Mouse (Mus musculus): Measurements from ENCODE around the gene Dsp. TPM values are rescaled to one million over a fixed set of nuclear protein-coding genes. Genes with fewer than 3 reads are reported as not detected.

Dsp gene
- polyA plus RNA-seq, 2 experiments, result 24.9 to 50.1 TPM

GRCm38 (mm10) chr13:38170707-38171144, 19.6 kb downstream of the Dsp start:
- no peaks in the 10 kb centered on the region for H3K36me3 ChIP-seq (ENCODE audit: control insufficient read depth, insufficient read depth, low read length)
- H3K4me2 ChIP-seq (replicated peaks; ENCODE audit: low read depth, low read length, severe bottlenecking), result no peak overlapping the region
- H3K9ac ChIP-seq (ENCODE audit: low read depth, low read length, severe bottlenecking), result no peak overlapping the region
- H3K9me3 ChIP-seq (ENCODE audit: control insufficient read depth, low read length), result no peaks in the 10 kb centered on the region
- no peaks in the 10 kb centered on the region for H3K4me1 ChIP-seq (ENCODE audit: control insufficient read depth, insufficient read depth, low read length)
- H3K4me3 ChIP-seq (replicated peaks; ENCODE audit: low read length), result no peak overlapping the region
- ATAC-seq (ENCODE audit: low FRiP score, low read depth) (no peak), DNase-seq (ENCODE audit: low spot score) (no peak)
- 58% methylated on average over 4 of the region's 4 CpGs for WGBS
- H3K27me3 ChIP-seq (ENCODE audit: control insufficient read depth, insufficient read depth, low read length), result no peaks in the 10 kb centered on the region
- H3K27ac ChIP-seq (replicated peaks; ENCODE audit: low read depth, low read length), result no peak overlapping the region
- TF ChIP-seq POLR2A (IDR thresholded peaks at IDR 0.05; ENCODE audit: borderline replicate concordance, extremely low read depth, insufficient read depth, insufficient read length), result no peak

GRCm38 (mm10) chr13:38193406-38193805, 42.3 kb downstream of the Dsp start:
- no peak overlapping the region for H3K27ac ChIP-seq (replicated peaks; ENCODE audit: low read depth, low read length)
- TF ChIP-seq POLR2A (IDR thresholded peaks at IDR 0.05; ENCODE audit: borderline replicate concordance, extremely low read depth, insufficient read depth, insufficient read length), result no peak
- WGBS, result 74% methylated on average over 10 of the region's 10 CpGs
- no peak overlapping the region for H3K4me2 ChIP-seq (replicated peaks; ENCODE audit: low read depth, low read length, severe bottlenecking)
- no peaks in the 10 kb centered on the region for H3K27me3 ChIP-seq (ENCODE audit: control insufficient read depth, insufficient read depth, low read length)
- H3K4me1 ChIP-seq (ENCODE audit: control insufficient read depth, insufficient read depth, low read length), result no peaks in the 10 kb centered on the region
- DNase-seq (ENCODE audit: low spot score) (no peak), ATAC-seq (ENCODE audit: low FRiP score, low read depth) (no peak)
- H3K9ac ChIP-seq (ENCODE audit: low read depth, low read length, severe bottlenecking), result no peak overlapping the region
- no peak overlapping the region for H3K4me3 ChIP-seq (replicated peaks; ENCODE audit: low read length)
- H3K9me3 ChIP-seq (ENCODE audit: control insufficient read depth, low read length), result peaks cover 16% of the 10 kb centered on the region; the same call in 1 of the 2 replicates
- H3K36me3 ChIP-seq (ENCODE audit: control insufficient read depth, insufficient read depth, low read length), result no peaks in the 10 kb centered on the region

GRCm38 (mm10) chr13:38201413-38201812, 50.3 kb downstream of the Dsp start:
- ATAC-seq (ENCODE audit: low FRiP score, low read depth) (no peak), DNase-seq (ENCODE audit: low spot score) (no peak)
- Histone ChIP-seq H3K36me3 (ENCODE audit: control insufficient read depth, insufficient read depth, low read length) (no peaks in the 10 kb centered on the region), H3K4me3 (replicated peaks; ENCODE audit: low read length) (no peak overlapping the region), H3K27ac (replicated peaks; ENCODE audit: low read depth, low read length) (no peak overlapping the region), H3K9me3 (ENCODE audit: control insufficient read depth, low read length) (peaks cover 5% of the 10 kb centered on the region; the same call in 1 of the 2 replicates), H3K27me3 (ENCODE audit: control insufficient read depth, insufficient read depth, low read length) (no peaks in the 10 kb centered on the region), H3K4me1 (ENCODE audit: control insufficient read depth, insufficient read depth, low read length) (peaks cover 7% of the 10 kb centered on the region), H3K9ac (ENCODE audit: low read depth, low read length, severe bottlenecking) (no peak overlapping the region), H3K4me2 (replicated peaks; ENCODE audit: low read depth, low read length, severe bottlenecking) (no peak overlapping the region)
- WGBS, result 76% methylated on average over 6 of the region's 6 CpGs
- TF ChIP-seq POLR2A (IDR thresholded peaks at IDR 0.05; ENCODE audit: borderline replicate concordance, extremely low read depth, insufficient read depth, insufficient read length), result no peak

GRCm38 (mm10) chr13:38204171-38204570, 53.1 kb downstream of the Dsp start:
- Histone ChIP-seq H3K4me2 (replicated peaks; ENCODE audit: low read depth, low read length, severe bottlenecking) (peak overlapping the region; percentile 58), H3K27me3 (ENCODE audit: control insufficient read depth, insufficient read depth, low read length) (no peaks in the 10 kb centered on the region), H3K4me1 (ENCODE audit: control insufficient read depth, insufficient read depth, low read length) (peaks cover 7% of the 10 kb centered on the region), H3K27ac (replicated peaks; ENCODE audit: low read depth, low read length) (no peak overlapping the region), H3K9me3 (ENCODE audit: control insufficient read depth, low read length) (no peaks in the 10 kb centered on the region), H3K4me3 (replicated peaks; ENCODE audit: low read length) (peak overlapping the region; percentile 81), H3K36me3 (ENCODE audit: control insufficient read depth, insufficient read depth, low read length) (no peaks in the 10 kb centered on the region), H3K9ac (ENCODE audit: low read depth, low read length, severe bottlenecking) (no peak overlapping the region)
- 62% methylated on average over 4 of the region's 4 CpGs for WGBS
- ATAC-seq (ENCODE audit: low FRiP score, low read depth) (no peak), DNase-seq (ENCODE audit: low spot score) (no peak)
- TF ChIP-seq POLR2A (IDR thresholded peaks at IDR 0.05; ENCODE audit: borderline replicate concordance, extremely low read depth, insufficient read depth, insufficient read length), result no peak

GRCm38 (mm10) chr13:38204702-38205482, 53.8 kb downstream of the Dsp start, which contains the start of gene Snrnp48:
Snrnp48 (plus strand) TSS chr13:38204938.
- Histone ChIP-seq H3K4me3 (replicated peaks; ENCODE audit: low read length) (peak within 1 kb of the TSS; percentile 81), H3K9me3 (ENCODE audit: control insufficient read depth, low read length) (no peaks in the 10 kb centered on the region), H3K4me2 (replicated peaks; ENCODE audit: low read depth, low read length, severe bottlenecking) (peak within 1 kb of the TSS; percentile 58), H3K27me3 (ENCODE audit: control insufficient read depth, insufficient read depth, low read length) (no peaks in the 10 kb centered on the region), H3K27ac (replicated peaks; ENCODE audit: low read depth, low read length) (peak within 1 kb of the TSS; percentile 84), H3K36me3 (ENCODE audit: control insufficient read depth, insufficient read depth, low read length) (peaks cover 5% of the 10 kb centered on the region; the same call in 1 of the 2 replicates), H3K4me1 (ENCODE audit: control insufficient read depth, insufficient read depth, low read length) (peaks cover 7% of the 10 kb centered on the region), H3K9ac (ENCODE audit: low read depth, low read length, severe bottlenecking) (peak within 1 kb of the TSS; percentile 91)
- TF ChIP-seq POLR2A (IDR thresholded peaks at IDR 0.05; ENCODE audit: borderline replicate concordance, extremely low read depth, insufficient read depth, insufficient read length), result peak; percentile 88; the same call in 1 of the 2 replicates
- peak; percentile 94 for DNase-seq (ENCODE audit: low spot score)
- ATAC-seq (ENCODE audit: low FRiP score, low read depth), result peak; percentile 95
- WGBS, result under 1% methylated on average over 51 of the region's 59 CpGs

Data from limb, embryonic 14.5 days (tissue).